Mouse (Mus musculus) liver, embryonic 13.5 days (tissue): ENCODE data around the gene Nck2. TPM values are rescaled to one million over a fixed set of nuclear protein-coding genes. Genes with fewer than 3 reads are reported as not detected.

Experiments used
- ATAC-seq: fragments of 200-750 bp; cut with Nextera tagmentation; 2 replicates; pipeline ENCODE4 v1.8.0; 2017; ENCODE audit warnings: low read depth, mild to moderate bottlenecking, moderate number of reproducible peaks, moderate library complexity
- DNase-seq: peaks from one replicate; pipeline ENCODE4 v3.0.0; 2022
- H3K27ac ChIP-seq: fragments of 300-500 bp; sonication (generic); 2 replicates; pipeline ENCODE4 v1.5.1; 2015; ENCODE audit warnings: moderate library complexity, mild to moderate bottlenecking, inconsistent platforms
- H3K27me3 ChIP-seq: fragments of 300-500 bp; sonication (generic); 2 replicates; pipeline ENCODE4 v1.6.1; 2015; ENCODE audit warnings: mild to moderate bottlenecking, inconsistent platforms
- H3K36me3 ChIP-seq: fragments of 300-500 bp; sonication (generic); 2 replicates; pipeline ENCODE4 v1.6.1; 2015; ENCODE audit warnings: mild to moderate bottlenecking, inconsistent platforms
- H3K4me1 ChIP-seq: fragments of 300-500 bp; sonication (generic); replicated peaks from 2 replicates; pipeline ENCODE4 v1.6.1; 2015; ENCODE audit warnings: inconsistent platforms
- H3K4me2 ChIP-seq: fragments of 300-500 bp; sonication (generic); 2 replicates; pipeline ENCODE4 v1.6.1; 2015; ENCODE audit warnings: inconsistent platforms, mild to moderate bottlenecking, moderate library complexity
- H3K4me3 ChIP-seq: fragments of 300-500 bp; sonication (generic); replicated peaks from 2 replicates; pipeline ENCODE4 v1.5.1; 2015; ENCODE audit warnings: mild to moderate bottlenecking, inconsistent platforms
- H3K9ac ChIP-seq: fragments of 300-500 bp; sonication (generic); 2 replicates; pipeline ENCODE4 v1.6.1; 2015; ENCODE audit warnings: mild to moderate bottlenecking, inconsistent platforms
- H3K9me3 ChIP-seq: fragments of 300-500 bp; sonication (generic); replicated peaks from 2 replicates; pipeline ENCODE4 v1.6.1; 2016; ENCODE audit warnings: inconsistent platforms
- WGBS: fragments of 180-500 bp; shearing (Covaris S2); methylation state at CpG from one replicate; pipeline ENCODE4 v1.1.7; 2015; ENCODE audit not compliant: insufficient replicate concordance; 5-methylcytosine and 5-hydroxymethylcytosine counted together
- polyA plus RNA-seq: library from polyadenylated mRNA; unstranded; fragments of >200 nt; fragmentation: Nextera tagmentation; extraction: Ambion mirVana; gene quantifications from 2 replicates; pipeline ENCODE4 v1.2.1, GENCODE M21; 2015

The Nck2 gene
- polyA plus RNA-seq, 1 experiment from 2014 or later, result 10.5 TPM

- Histone ChIP-seq H3K4me3 (no peak overlapping the region), H3K9me3 (no peaks in the 10 kb centered on the region), H3K4me2 (peak overlapping the region; percentile 17; the same call in 1 of the 2 replicates), H3K4me1 (peaks cover 69% of the 10 kb centered on the region), H3K9ac (0 out of 2 replicates have a peak overlapping the region, but pooled peaks have one; percentile 36), H3K27ac (peak overlapping the region; percentile 91), H3K27me3 (no peaks in the 10 kb centered on the region), H3K36me3 (no peaks in the 10 kb centered on the region)
- DNase-seq (peak; percentile 43), ATAC-seq (peak; percentile 52)
- 26% methylated on average over 3 of the region's 3 CpGs for WGBS
Measured at GRCm38 (mm10) chr1:43412825-43413224, 31.6 kb upstream of the Nck2 start.

- no peaks in the 10 kb centered on the region for H3K9me3 ChIP-seq
- peak overlapping the region; percentile 36 for H3K9ac ChIP-seq
- no peaks in the 10 kb centered on the region for H3K27me3 ChIP-seq
- no peak for DNase-seq
- H3K4me1 ChIP-seq, result peaks cover 69% of the 10 kb centered on the region
- ATAC-seq, result no peak
- H3K27ac ChIP-seq, result peak overlapping the region; percentile 91
- WGBS, result 35% methylated on average over 3 of the region's 3 CpGs
- no peak overlapping the region for H3K4me3 ChIP-seq
- no peaks in the 10 kb centered on the region for H3K36me3 ChIP-seq
- H3K4me2 ChIP-seq, result peak overlapping the region; percentile 17
Measured at GRCm38 (mm10) chr1:43413298-43413697, 31.1 kb upstream of the Nck2 start.

- no peaks in the 10 kb centered on the region for H3K36me3 ChIP-seq
- 31% methylated on average over 4 of the region's 4 CpGs for WGBS
- no peaks in the 10 kb centered on the region for H3K27me3 ChIP-seq
- peak overlapping the region; percentile 17 for H3K4me2 ChIP-seq
- no peak overlapping the region for H3K4me3 ChIP-seq
- H3K9me3 ChIP-seq, result no peaks in the 10 kb centered on the region
- H3K9ac ChIP-seq, result peak overlapping the region; percentile 36
- ATAC-seq (peak; percentile 65), DNase-seq (peak; percentile 27)
- peak overlapping the region; percentile 91 for H3K27ac ChIP-seq
- peaks cover 66% of the 10 kb centered on the region for H3K4me1 ChIP-seq
Measured at GRCm38 (mm10) chr1:43413749-43414148, 30.6 kb upstream of the Nck2 start.

GRCm38 (mm10) chr1:43414228-43414627 lies 30.2 kb upstream of the Nck2 start:
- Histone ChIP-seq H3K27ac (peak overlapping the region; percentile 91), H3K9me3 (no peaks in the 10 kb centered on the region), H3K27me3 (no peaks in the 10 kb centered on the region), H3K4me3 (no peak overlapping the region), H3K4me2 (peak overlapping the region; percentile 17), H3K4me1 (peaks cover 61% of the 10 kb centered on the region), H3K9ac (peak overlapping the region; percentile 50; the same call in 1 of the 2 replicates), H3K36me3 (no peaks in the 10 kb centered on the region)
- peak; percentile 82 for DNase-seq
- peak; percentile 98 for ATAC-seq

DNA sequence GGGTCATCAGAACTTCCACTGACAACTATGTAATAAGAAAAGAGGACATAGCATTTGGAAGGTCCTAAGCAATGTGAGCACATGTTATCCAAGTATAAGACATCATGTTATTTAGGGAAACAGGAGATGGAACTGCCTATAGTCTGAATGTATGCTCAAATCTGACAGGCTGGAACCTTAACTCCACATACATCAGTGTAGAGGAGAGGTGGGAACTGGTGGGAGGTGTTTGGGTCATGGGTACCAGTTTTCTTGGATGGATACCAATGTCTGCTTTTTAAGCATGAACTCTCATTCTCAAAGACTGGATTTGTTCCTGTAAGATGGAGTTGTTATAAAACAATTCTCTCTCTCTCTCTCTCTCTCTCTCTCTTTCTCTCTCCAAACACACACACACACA lies 29.4 kb upstream of the Nck2 start:
- Histone ChIP-seq H3K9me3 (no peaks in the 10 kb centered on the region), H3K9ac (peak overlapping the region; percentile 50), H3K27me3 (no peaks in the 10 kb centered on the region), H3K27ac (peak overlapping the region; percentile 91), H3K4me2 (no peak overlapping the region), H3K4me3 (no peak overlapping the region), H3K36me3 (no peaks in the 10 kb centered on the region), H3K4me1 (peaks cover 59% of the 10 kb centered on the region)
- DNase-seq, result no peak
- no peak for ATAC-seq

DNA sequence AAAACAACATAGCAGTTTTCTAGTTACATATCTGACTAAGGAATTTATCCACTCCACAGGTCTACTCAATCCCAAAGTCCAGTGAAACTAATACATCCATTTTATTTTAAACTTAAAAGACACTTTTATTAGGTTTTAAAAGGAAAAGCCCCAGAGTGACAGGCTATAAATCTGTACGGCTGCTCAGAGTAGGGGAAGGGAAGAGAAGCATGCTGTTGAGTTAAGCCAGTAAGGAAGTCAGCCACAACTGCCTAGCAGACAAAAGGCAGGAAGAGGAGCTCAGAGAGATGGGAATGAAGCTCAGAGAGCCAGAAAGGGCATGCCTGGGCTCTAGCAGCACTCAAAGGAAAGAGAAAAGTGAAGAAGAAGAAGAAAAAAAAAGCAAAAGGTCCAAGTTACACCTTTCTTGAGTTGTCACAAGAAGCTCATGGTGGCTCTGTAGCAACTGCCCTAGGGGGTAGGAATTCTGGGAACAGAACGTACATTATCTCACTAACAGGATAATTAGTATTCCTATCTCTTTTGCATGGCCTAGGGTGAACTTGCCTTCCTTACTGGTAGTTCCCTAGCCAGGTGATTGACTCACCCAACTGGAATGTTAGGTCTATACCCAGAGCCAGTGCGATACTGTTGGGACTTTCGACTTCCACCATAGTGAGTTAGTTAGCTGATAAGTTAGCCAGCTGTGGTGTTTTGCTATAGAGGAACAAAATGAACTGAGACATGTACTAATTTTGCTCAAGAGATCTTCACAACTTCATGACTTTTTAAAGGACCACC lies 21.2 kb upstream of the Nck2 start:
- Histone ChIP-seq H3K4me3 (no peak overlapping the region), H3K4me2 (no peak overlapping the region), H3K36me3 (no peaks in the 10 kb centered on the region), H3K9me3 (no peaks in the 10 kb centered on the region), H3K4me1 (no peaks in the 10 kb centered on the region; the same call in 1 of the 2 replicates), H3K27ac (no peak overlapping the region), H3K27me3 (no peaks in the 10 kb centered on the region), H3K9ac (no peak overlapping the region)
- no peak for ATAC-seq
- DNase-seq, result no peak
- 65% methylated on average over 4 of the region's 4 CpGs for WGBS

DNA sequence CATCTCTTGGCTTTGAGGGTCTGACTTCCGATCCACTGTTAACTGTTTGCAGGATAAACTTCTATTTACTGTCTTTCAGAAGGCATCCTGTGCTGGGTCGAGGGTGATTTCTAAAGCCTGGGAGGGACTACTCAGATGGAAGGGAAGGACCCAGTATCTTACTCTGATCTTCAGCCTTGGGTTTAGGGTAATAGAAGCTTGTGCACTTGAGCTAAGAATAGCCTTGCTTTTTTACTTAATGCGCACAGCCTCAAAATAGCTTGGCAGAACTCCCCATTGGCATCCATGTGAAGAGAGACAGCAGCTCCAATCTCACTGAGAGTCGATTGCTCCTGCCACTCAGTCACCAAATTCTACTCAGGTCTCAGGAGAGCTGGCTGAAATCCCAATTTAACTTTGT lies 17.9 kb upstream of the Nck2 start:
- Histone ChIP-seq H3K4me3 (no peak overlapping the region), H3K36me3 (no peaks in the 10 kb centered on the region), H3K27ac (no peak overlapping the region), H3K9ac (no peak overlapping the region), H3K4me1 (no peaks in the 10 kb centered on the region), H3K27me3 (no peaks in the 10 kb centered on the region), H3K4me2 (no peak overlapping the region), H3K9me3 (no peaks in the 10 kb centered on the region)
- DNase-seq (no peak), ATAC-seq (no peak)
- 43% methylated on average over 4 of the region's 4 CpGs for WGBS

GRCm38 (mm10) chr1:43426993-43427535 lies 17.3 kb upstream of the Nck2 start:
- WGBS, result 63% methylated on average over 6 of the region's 6 CpGs
- no peak for ATAC-seq

GRCm38 (mm10) chr1:43429924-43430876 lies 14.2 kb upstream of the Nck2 start:
- Histone ChIP-seq H3K27me3 (no peaks in the 10 kb centered on the region), H3K4me1 (peaks cover 7% of the 10 kb centered on the region; the same call in 1 of the 2 replicates), H3K4me3 (no peak overlapping the region), H3K4me2 (no peak overlapping the region), H3K9me3 (no peaks in the 10 kb centered on the region), H3K27ac (no peak overlapping the region), H3K36me3 (no peaks in the 10 kb centered on the region), H3K9ac (no peak overlapping the region)
- no peak for DNase-seq
- 66% methylated on average over 9 of the region's 9 CpGs for WGBS
- ATAC-seq, result no peak

More at GRCm38 (mm10) chr1:43426993-43427535, 17.3 kb upstream of the Nck2 start:
- H3K27ac ChIP-seq, result no peak overlapping the region
- no peak for DNase-seq
- no peak overlapping the region for H3K4me2 ChIP-seq
- no peaks in the 10 kb centered on the region for H3K36me3 ChIP-seq
- H3K4me1 ChIP-seq, result no peaks in the 10 kb centered on the region
- no peaks in the 10 kb centered on the region for H3K27me3 ChIP-seq
- no peak overlapping the region for H3K9ac ChIP-seq
- no peak overlapping the region for H3K4me3 ChIP-seq
- no peaks in the 10 kb centered on the region for H3K9me3 ChIP-seq

- Histone ChIP-seq H3K9ac (no peak overlapping the region), H3K9me3 (no peaks in the 10 kb centered on the region), H3K36me3 (no peaks in the 10 kb centered on the region), H3K4me2 (no peak overlapping the region), H3K4me1 (peaks cover 11% of the 10 kb centered on the region; the same call in 1 of the 2 replicates), H3K27me3 (no peaks in the 10 kb centered on the region), H3K4me3 (no peak overlapping the region), H3K27ac (no peak overlapping the region)
- WGBS, result 72% methylated on average over 4 of the region's 4 CpGs
- no peak for ATAC-seq
- DNase-seq, result no peak
Measured at GRCm38 (mm10) chr1:43433853-43434252, 10.5 kb upstream of the Nck2 start.

- Histone ChIP-seq H3K9me3 (no peaks in the 10 kb centered on the region), H3K36me3 (no peaks in the 10 kb centered on the region), H3K4me2 (no peak overlapping the region), H3K4me1 (peaks cover 11% of the 10 kb centered on the region; the same call in 1 of the 2 replicates), H3K9ac (no peak overlapping the region), H3K4me3 (no peak overlapping the region), H3K27me3 (no peaks in the 10 kb centered on the region), H3K27ac (no peak overlapping the region)
- DNase-seq (no peak), ATAC-seq (no peak)
Measured at GRCm38 (mm10) chr1:43436554-43436953, 7.8 kb upstream of the Nck2 start.
